Mouse (Mus musculus) bone marrow macrophage, adult 2 months (primary cell): Measurements from ENCODE around the gene Gm34302.

Source experiments
- CTCF ChIP-seq: IDR thresholded peaks from 2 replicates; pipeline ENCODE4 v1.5.1; 2012; ENCODE audit warnings: low read depth, mild to moderate bottlenecking, low read length, moderate library complexity
- POLR2A ChIP-seq: IDR thresholded peaks from 2 replicates; pipeline ENCODE4 v1.6.1; 2012; ENCODE audit warnings: mild to moderate bottlenecking, low read depth, low read length, borderline replicate concordance

DNA sequence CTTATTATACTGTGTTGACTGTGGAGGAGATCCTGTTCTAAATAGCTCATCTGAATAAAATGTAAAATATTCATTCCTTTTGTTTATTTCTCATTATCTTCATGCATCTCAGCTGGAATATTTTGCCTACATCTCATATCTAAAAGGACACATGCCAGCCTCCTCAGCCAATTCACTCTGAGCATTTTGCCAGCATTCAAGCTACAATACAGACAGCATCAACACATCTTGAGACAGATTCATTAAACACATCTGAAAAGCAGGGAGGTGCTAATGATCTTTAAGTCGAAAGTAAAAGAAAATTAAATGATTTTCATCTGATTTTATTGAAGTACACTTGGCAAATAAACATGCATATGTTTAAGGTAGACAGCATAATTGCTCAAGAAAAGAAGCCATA is 48.2 kb upstream of the Gm34302 start:
- TF ChIP-seq CTCF (no peak), POLR2A (no peak)
